Mouse (Mus musculus): ENCODE results near the gene Cib1. TPM values are rescaled to one million over a fixed set of nuclear protein-coding genes. Genes with fewer than 3 reads are reported as not detected.

The Cib1 gene
- total and polyA plus RNA-seq, 3 experiments = 84.5 to 145 TPM; not detected in 1

GRCm38 (mm10) chr7:80209669-80210068 lies 22.9 kb downstream of the Cib1 start (continued):
- TF ChIP-seq MAZ (IDR thresholded peaks at IDR 0.05; ENCODE audit: low read depth, low read length) (0 out of 2 replicates have a peak, but pooled peaks have one; percentile 57), MEF2A (IDR thresholded peaks at IDR 0.05; ENCODE audit: extremely low read depth, insufficient replicate concordance, low read depth, low read length, poor library complexity, severe bottlenecking) (no peak), ZC3H11A (IDR thresholded peaks at IDR 0.05; ENCODE audit: low read depth, low read length) (0 out of 2 replicates have a peak, but pooled peaks have one; percentile 1), MYB (IDR thresholded peaks at IDR 0.05; ENCODE audit: low read depth, low read length) (no peak), MXI1 (IDR thresholded peaks at IDR 0.05; ENCODE audit: low read depth, low read length) (peak; percentile 60), EP300 (IDR thresholded peaks at IDR 0.05; ENCODE audit: low read depth in 1 of 2, low read length in 2 of 2) (peak; percentile 74 to 79)

- H3K9me3 ChIP-seq (replicated peaks; ENCODE audit: insufficient read depth, low read length) = no peaks in the 10 kb centered on the region
- peaks cover 23 to 61% of the 10 kb centered on the region in 2 experiments for H3K4me1 ChIP-seq (ENCODE audit: control insufficient read depth in 1 of 2, insufficient read depth in 2 of 2, low read length in 2 of 2)
- peaks cover 48% of the 10 kb centered on the region for H3K79me2 ChIP-seq (ENCODE audit: control insufficient read depth, insufficient read depth, low read length, poor library complexity)
- peak overlapping the region; percentile 27 to 40; a peak in 3 of 4 replicates for H3K4me3 ChIP-seq (ENCODE audit: control insufficient read depth in 1 of 2, insufficient read depth in 1 of 2, low read depth in 2 of 2, low read length in 2 of 2)
- H3K27me3 ChIP-seq (ENCODE audit: control insufficient read depth in 1 of 2, insufficient read depth in 2 of 2, low read length in 2 of 2) = no peaks in the 10 kb centered on the region
- H3K36me3 ChIP-seq (ENCODE audit: control insufficient read depth in 1 of 2, insufficient read depth in 2 of 2, low read length in 2 of 2) = peaks cover 1 to 49% of the 10 kb centered on the region in 2 experiments; a peak in 3 of 4 replicates
- H3K27ac ChIP-seq (ENCODE audit: control insufficient read depth, low read depth, low read length) = peak overlapping the region; percentile 100
- peak overlapping the region; percentile 75 for H3K9ac ChIP-seq (ENCODE audit: control insufficient read depth, low read depth, low read length, poor library complexity, severe bottlenecking)
- DNase-seq (ENCODE audit: low read depth, low spot score) = peak; percentile 98
- TF ChIP-seq ZMIZ1 (IDR thresholded peaks at IDR 0.05; ENCODE audit: low read depth, low read length) = peak; percentile 37
- TF ChIP-seq USF1 (IDR thresholded peaks at IDR 0.05; ENCODE audit: low read depth, low read length) = no peak
- no peak for TF ChIP-seq UBTF (IDR thresholded peaks at IDR 0.05; ENCODE audit: borderline replicate concordance, insufficient read depth, low read depth, low read length)
- no peak for TF ChIP-seq NRF1 (IDR thresholded peaks at IDR 0.05; ENCODE audit: insufficient read depth, low read depth, low read length, poor library complexity, severe bottlenecking)
- TF ChIP-seq MEF2A (IDR thresholded peaks at IDR 0.05; ENCODE audit: extremely low read depth, insufficient replicate concordance, low read depth, low read length, poor library complexity, severe bottlenecking) = no peak
- no peak for TF ChIP-seq USF2 (IDR thresholded peaks at IDR 0.05; ENCODE audit: borderline replicate concordance in 1 of 2, insufficient read depth in 1 of 2, low read depth in 1 of 2, low read length in 2 of 2)
- no peak for TF ChIP-seq SMC3 (IDR thresholded peaks at IDR 0.05; ENCODE audit: low read depth, low read length)
- TF ChIP-seq CHD1 (IDR thresholded peaks at IDR 0.05; ENCODE audit: low read depth, low read length) = no peak
- TF ChIP-seq TBP (IDR thresholded peaks at IDR 0.05; ENCODE audit: low read depth, low read length) = peak; percentile 50; the same call in 1 of the 2 replicates
- TF ChIP-seq CHD2 (IDR thresholded peaks at IDR 0.05; ENCODE audit: low read length) = peak; percentile 11; the same call in 1 of the 2 replicates
- no peak for TF ChIP-seq POLR2AphosphoS2 (IDR thresholded peaks at IDR 0.05; ENCODE audit: low read length)
- TF ChIP-seq POLR2A (IDR thresholded peaks at IDR 0.05; ENCODE audit: control insufficient read depth in 1 of 2, insufficient read depth in 1 of 2, low read depth in 1 of 2, low read length in 2 of 2, poor library complexity in 1 of 2) = peak in 1 of 2 experiments; percentile 58; a peak in 1 of 4 replicates
- TF ChIP-seq MXI1 (IDR thresholded peaks at IDR 0.05; ENCODE audit: low read depth, low read length) = no peak; the same call in 1 of the 2 replicates
- no peak; the same call in 1 of the 2 replicates for TF ChIP-seq MAZ (IDR thresholded peaks at IDR 0.05; ENCODE audit: low read depth, low read length)
- no peak for TF ChIP-seq ZNF384 (IDR thresholded peaks at IDR 0.05; ENCODE audit: low read depth, low read length)
- TF ChIP-seq EP300 (IDR thresholded peaks at IDR 0.05; ENCODE audit: low read depth in 1 of 2, low read length in 2 of 2) = peak; percentile 95 to 99
- TF ChIP-seq POLR2AphosphoS5 (IDR thresholded peaks at IDR 0.05; ENCODE audit: borderline replicate concordance, low read depth, low read length) = no peak
- no peak; the same call in none of the 2 replicates for TF ChIP-seq MYB (IDR thresholded peaks at IDR 0.05; ENCODE audit: low read depth, low read length)
- TF ChIP-seq CTCF (IDR thresholded peaks at IDR 0.05 in 2 of 3, conservative IDR thresholded peaks at IDR 0.05 in 1 of 3; ENCODE audit: control insufficient read depth in 1 of 3, insufficient read depth in 1 of 3, low read depth in 2 of 3, low read length in 3 of 3, poor library complexity in 1 of 3, severe bottlenecking in 1 of 3) = no peak
- peak; percentile 98 for TF ChIP-seq TAL1 (IDR thresholded peaks at IDR 0.05; ENCODE audit: low read length)
- no peak; the same call in none of the 2 replicates for TF ChIP-seq MAX (IDR thresholded peaks at IDR 0.05; ENCODE audit: low read length)
- TF ChIP-seq MYC (IDR thresholded peaks at IDR 0.05; ENCODE audit: low read depth, low read length) = 0 out of 2 replicates have a peak, but pooled peaks have one; percentile 77
- TF ChIP-seq KAT2A (conservative IDR thresholded peaks at IDR 0.05; ENCODE audit: low read depth, low read length) = no peak; the same call in 1 of the 2 replicates
- peak; percentile 25; the same call in 1 of the 2 replicates for TF ChIP-seq MAFK (IDR thresholded peaks at IDR 0.05; ENCODE audit: borderline replicate concordance, low read depth, low read length)
- TF ChIP-seq RCOR1 (IDR thresholded peaks at IDR 0.05; ENCODE audit: low read depth, low read length) = peak; percentile 88; the same call in 1 of the 2 replicates
- TF ChIP-seq ZKSCAN1 (IDR thresholded peaks at IDR 0.05; ENCODE audit: low read depth, low read length) = no peak
- no peak for TF ChIP-seq HCFC1 (IDR thresholded peaks at IDR 0.05; ENCODE audit: low read depth, low read length)
- peak; percentile 99 for TF ChIP-seq GATA1 (IDR thresholded peaks at IDR 0.05; ENCODE audit: low read depth, low read length)
- no peak for TF ChIP-seq NELFE (IDR thresholded peaks at IDR 0.05; ENCODE audit: low read depth, low read length)
- peak; percentile 91 for TF ChIP-seq SIN3A (IDR thresholded peaks at IDR 0.05; ENCODE audit: low read length)
These were observed 23.7 kb downstream of the Cib1 start for GRCm38 (mm10) chr7:80208738-80209430.
